Mouse (Mus musculus) hindbrain, embryonic 11.5 days (tissue): ENCODE measurements around the gene Tenm4. TPM values are rescaled to one million over a fixed set of nuclear protein-coding genes. Genes with fewer than 3 reads are reported as not detected.

Experiments used
- ATAC-seq: fragments of 200-750 bp; cut with Nextera tagmentation; 2 replicates; pipeline ENCODE4 v1.8.0; 2017; ENCODE audit warnings: mild to moderate bottlenecking, moderate TSS enrichment, moderate library complexity; ENCODE audit not compliant: low FRiP score
- DNase-seq: peaks from one replicate; pipeline ENCODE4 v3.0.0-alpha.2; 2015; ENCODE audit warnings: low spot score
- H3K27ac ChIP-seq: fragments of 300-500 bp; sonication (generic); 2 replicates; pipeline ENCODE4 v1.5.1; 2014; ENCODE audit warnings: mild to moderate bottlenecking, low read depth, low read length
- H3K27me3 ChIP-seq: fragments of 300-500 bp; sonication (generic); 2 replicates; pipeline ENCODE4 v1.6.1; 2014; ENCODE audit warnings: mild to moderate bottlenecking, low read length, moderate library complexity, mixed read lengths; ENCODE audit not compliant: control insufficient read depth, insufficient read depth
- H3K36me3 ChIP-seq: fragments of 300-500 bp; sonication (generic); 2 replicates; pipeline ENCODE4 v1.6.1; 2014; ENCODE audit warnings: mild to moderate bottlenecking, low read length, moderate library complexity, mixed read lengths; ENCODE audit not compliant: control insufficient read depth, insufficient read depth
- H3K4me1 ChIP-seq: fragments of 300-500 bp; sonication (generic); replicated peaks from 2 replicates; pipeline ENCODE4 v1.6.1; 2014; ENCODE audit warnings: low read length, mixed read lengths; ENCODE audit not compliant: control insufficient read depth, insufficient read depth
- H3K4me2 ChIP-seq: fragments of 300-500 bp; sonication (generic); replicated peaks from 2 replicates; pipeline ENCODE4 v1.6.1; 2014; ENCODE audit warnings: mild to moderate bottlenecking, low read depth, low read length
- H3K4me3 ChIP-seq: fragments of 300-500 bp; sonication (generic); 2 replicates; pipeline ENCODE4 v1.5.1; 2014; ENCODE audit warnings: low read depth, low read length
- H3K9ac ChIP-seq: fragments of 300-500 bp; sonication (generic); 2 replicates; pipeline ENCODE4 v1.6.1; 2014; ENCODE audit warnings: low read depth, low read length
- H3K9me3 ChIP-seq: fragments of 300-500 bp; sonication (generic); 2 replicates; pipeline ENCODE4 v1.6.1; 2016; ENCODE audit warnings: low read length; ENCODE audit not compliant: control insufficient read depth
- WGBS: fragments of 180-500 bp; shearing (Covaris S2); extraction: QIAGEN DNeasy Blood & Tissue Kit; methylation state at CpG from one replicate; pipeline ENCODE4 v1.1.7; 2014; 5-methylcytosine and 5-hydroxymethylcytosine counted together
- polyA plus RNA-seq: library from polyadenylated mRNA; unstranded; fragments of >200 nt; fragmentation: Nextera tagmentation; extraction: Ambion mirVana; gene quantifications from 2 replicates; pipeline ENCODE4 v1.2.1, GENCODE M21; 2014

Gene Tenm4
- polyA plus RNA-seq, 1 experiment from 2014 or later = 24.0 TPM

DNA sequence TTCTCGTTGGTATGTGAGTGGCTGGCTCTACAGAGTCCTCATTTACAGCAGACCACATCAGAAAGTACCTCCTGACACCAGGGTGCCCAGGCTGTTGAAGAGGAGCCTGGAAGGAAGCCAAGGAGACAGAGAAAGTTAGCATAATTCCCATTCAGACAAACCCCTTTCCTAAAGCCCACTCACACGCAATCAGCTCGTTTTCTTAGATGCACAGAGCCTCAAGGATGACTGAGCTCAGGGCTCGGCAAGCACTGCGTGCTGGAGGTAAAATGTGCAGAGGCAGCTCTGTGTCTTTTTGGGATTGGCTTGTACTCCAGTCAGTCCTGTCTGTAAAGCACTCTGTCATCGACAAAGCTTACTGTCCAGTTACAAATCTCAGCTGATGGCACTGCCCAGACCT, 480.0 kb downstream of the Tenm4 start:
- no peak for DNase-seq
- Histone ChIP-seq H3K4me2 (no peak overlapping the region), H3K9ac (no peak overlapping the region), H3K4me3 (no peak overlapping the region), H3K36me3 (no peaks in the 10 kb centered on the region), H3K27me3 (no peaks in the 10 kb centered on the region), H3K9me3 (no peaks in the 10 kb centered on the region), H3K27ac (no peak overlapping the region), H3K4me1 (peaks cover 12% of the 10 kb centered on the region)
- no peak for ATAC-seq
- 33% methylated on average over 6 of the region's 6 CpGs for WGBS

DNA sequence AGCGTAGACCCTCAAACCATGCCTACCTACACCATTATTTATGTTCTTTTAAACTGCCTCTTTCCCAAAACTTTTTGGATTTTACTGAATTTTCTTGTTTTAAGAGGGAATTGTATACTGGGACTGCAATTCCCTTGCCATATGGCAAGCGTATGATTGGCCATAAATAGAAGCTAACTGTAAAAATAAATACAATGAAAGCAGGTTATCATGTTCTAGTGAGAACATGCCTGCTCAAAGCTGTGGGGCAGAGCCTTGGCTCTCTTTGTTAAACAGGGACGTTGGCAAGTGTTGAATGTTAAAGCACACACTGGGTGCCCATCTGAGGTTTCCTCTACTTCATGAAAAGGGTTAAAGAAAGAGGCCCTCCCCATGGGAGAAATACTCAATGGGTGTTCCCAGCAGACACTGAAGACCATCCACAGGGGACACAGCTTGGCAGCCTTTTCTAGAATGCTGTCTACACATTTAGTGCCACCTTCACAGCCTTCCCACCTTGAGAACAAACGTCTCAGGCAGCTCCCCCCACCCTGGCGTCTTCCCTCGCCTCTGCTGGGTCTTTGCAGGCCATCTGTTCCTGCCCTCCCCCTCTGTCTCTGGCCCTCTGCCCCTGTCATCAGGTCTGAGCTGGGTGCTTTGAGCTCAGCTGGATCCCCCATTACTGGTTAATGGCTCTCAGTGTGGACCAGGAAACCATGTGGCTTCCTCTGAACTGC, 480.7 kb downstream of the Tenm4 start:
- ATAC-seq (peak; percentile 66; the same call in 1 of the 2 replicates), DNase-seq (peak; percentile 37)
- Histone ChIP-seq H3K4me3 (no peak overlapping the region), H3K27ac (peak overlapping the region; percentile 43; the same call in 1 of the 2 replicates), H3K27me3 (no peaks in the 10 kb centered on the region), H3K36me3 (no peaks in the 10 kb centered on the region), H3K9ac (no peak overlapping the region), H3K4me1 (peaks cover 12% of the 10 kb centered on the region), H3K9me3 (no peaks in the 10 kb centered on the region), H3K4me2 (no peak overlapping the region)
- 30% methylated on average over 6 of the region's 6 CpGs for WGBS

DNA sequence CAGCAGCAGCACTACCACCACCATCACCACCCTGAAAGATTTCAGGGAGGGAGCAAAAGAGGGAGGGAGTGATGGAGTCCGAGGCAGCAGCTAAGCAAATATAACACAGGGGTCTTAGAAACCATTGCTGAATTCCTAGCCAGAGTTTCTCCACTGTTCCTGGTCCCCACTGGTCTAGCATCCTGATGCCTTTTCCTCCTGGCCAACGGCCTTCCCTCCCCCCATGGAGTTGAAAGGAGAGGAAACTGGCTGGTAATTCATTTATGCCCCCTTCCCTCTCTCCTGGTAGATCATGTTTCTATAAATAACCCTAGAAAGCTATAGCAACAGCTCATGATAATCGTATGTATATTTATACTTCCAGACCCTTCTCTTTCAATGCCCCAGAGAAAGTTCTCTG, 481.8 kb downstream of the Tenm4 start:
- no peak overlapping the region for H3K4me3 ChIP-seq
- H3K36me3 ChIP-seq = no peaks in the 10 kb centered on the region
- H3K4me1 ChIP-seq = peaks cover 17% of the 10 kb centered on the region
- H3K27ac ChIP-seq = peak overlapping the region; percentile 36; the same call in 1 of the 2 replicates
- DNase-seq (no peak), ATAC-seq (no peak)
- H3K4me2 ChIP-seq = no peak overlapping the region
- no peaks in the 10 kb centered on the region for H3K9me3 ChIP-seq
- H3K27me3 ChIP-seq = no peaks in the 10 kb centered on the region
- no peak overlapping the region for H3K9ac ChIP-seq
- 31% methylated on average over 3 of the region's 3 CpGs for WGBS

DNA sequence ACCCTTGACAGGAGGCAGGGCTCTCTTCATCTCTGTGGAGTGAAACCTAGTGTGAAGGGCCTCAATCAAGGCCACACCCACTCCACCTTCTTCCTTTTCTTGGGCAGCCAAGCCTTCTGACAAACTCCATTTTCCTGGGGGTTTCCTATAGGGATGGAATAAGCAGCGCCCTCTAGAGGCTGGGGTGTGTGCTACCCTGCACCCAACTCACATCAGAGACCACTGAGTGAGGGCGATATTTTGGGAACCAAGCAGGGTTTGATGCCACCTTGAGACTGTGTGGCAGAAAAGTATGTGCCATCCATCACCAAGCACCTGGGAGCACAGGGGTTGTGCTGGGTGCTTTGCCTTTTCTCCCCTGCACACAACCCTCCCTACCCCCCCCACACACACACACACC, 483.2 kb downstream of the Tenm4 start:
- ATAC-seq = no peak
- 40% methylated on average over 2 of the region's 2 CpGs for WGBS
- no peak overlapping the region for H3K9ac ChIP-seq
- no peaks in the 10 kb centered on the region for H3K9me3 ChIP-seq
- no peak overlapping the region for H3K4me2 ChIP-seq
- H3K4me1 ChIP-seq = peaks cover 17% of the 10 kb centered on the region
- H3K27me3 ChIP-seq = no peaks in the 10 kb centered on the region
- H3K27ac ChIP-seq = no peak overlapping the region
- no peaks in the 10 kb centered on the region for H3K36me3 ChIP-seq
- no peak overlapping the region for H3K4me3 ChIP-seq
- no peak for DNase-seq

DNA sequence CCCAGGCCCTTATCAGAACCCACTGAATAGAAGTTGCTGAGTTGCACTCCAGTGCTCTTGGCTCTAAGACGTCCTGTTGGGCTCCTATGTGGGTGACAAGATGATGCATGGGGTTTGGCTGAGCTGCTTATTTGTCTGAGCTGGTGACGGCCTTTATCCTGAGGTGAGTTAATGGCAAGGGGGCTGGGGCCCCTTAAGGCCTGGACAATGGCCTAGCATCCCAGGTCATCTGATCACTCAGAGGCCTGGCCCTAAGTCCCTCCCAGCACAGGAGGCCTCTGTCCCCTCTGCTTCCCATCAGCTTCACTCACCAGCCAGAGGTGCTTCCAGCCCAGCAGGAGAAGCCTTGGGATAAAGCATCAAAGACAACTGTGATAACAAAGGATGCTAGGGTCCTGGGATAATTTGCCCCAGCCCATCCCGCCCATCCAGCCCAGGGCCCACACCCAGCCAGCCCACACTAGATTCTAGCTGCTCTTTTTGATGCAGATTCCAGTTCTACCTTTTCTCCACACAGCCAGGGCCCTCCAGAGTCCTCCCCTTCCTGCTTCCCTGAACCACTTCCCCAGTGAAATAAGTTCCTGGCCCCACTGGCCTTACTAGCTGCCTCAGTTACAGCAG, 484.2 kb downstream of the Tenm4 start:
- peak overlapping the region; percentile 48 for H3K27ac ChIP-seq
- ATAC-seq = peak; percentile 18; the same call in 1 of the 2 replicates
- 18% methylated on average over 3 of the region's 3 CpGs for WGBS

DNA sequence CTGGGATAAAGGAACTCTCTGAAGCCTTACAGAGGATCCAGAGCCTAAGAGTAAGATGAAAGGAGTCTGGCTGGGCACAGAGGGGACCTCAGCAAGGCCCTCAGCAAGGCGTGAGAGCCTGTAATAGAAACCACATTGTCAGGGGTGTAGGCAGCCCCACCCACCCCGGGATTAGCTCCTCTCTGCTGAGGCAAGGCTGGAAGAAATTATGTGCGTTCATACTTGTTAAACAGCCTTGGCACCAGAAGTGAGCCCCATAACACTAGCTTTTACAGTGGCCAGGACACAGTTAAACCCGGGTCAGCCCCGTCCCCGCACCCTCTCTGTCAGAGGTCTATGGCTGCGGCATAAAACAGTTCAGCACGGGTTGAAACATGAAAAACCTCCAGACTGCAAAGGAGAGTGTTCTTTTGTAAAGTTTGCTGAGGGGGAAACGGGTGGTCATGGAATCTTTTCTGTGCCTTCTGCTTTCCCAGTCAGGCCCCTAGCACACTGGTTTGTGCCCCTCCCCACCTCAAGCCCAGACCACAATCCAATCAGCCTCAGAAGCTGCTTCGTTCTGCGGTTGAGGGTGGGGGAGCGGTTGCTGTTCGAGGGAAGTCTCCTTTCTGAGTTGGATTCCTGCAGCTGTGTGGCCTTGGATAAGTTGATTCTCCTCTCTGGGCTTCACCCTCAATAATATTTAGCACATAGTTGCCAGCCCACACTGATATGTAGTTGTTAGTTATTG, 486.2 kb downstream of the Tenm4 start:
- Histone ChIP-seq H3K9me3 (no peaks in the 10 kb centered on the region), H3K4me1 (peaks cover 17% of the 10 kb centered on the region), H3K27ac (no peak overlapping the region), H3K9ac (no peak overlapping the region), H3K27me3 (no peaks in the 10 kb centered on the region), H3K36me3 (no peaks in the 10 kb centered on the region), H3K4me3 (no peak overlapping the region), H3K4me2 (no peak overlapping the region)
- no peak for ATAC-seq
- 8% methylated on average over 13 of the region's 13 CpGs for WGBS
- DNase-seq = peak; percentile 38

More for the DNA sequence above, 484.2 kb downstream of the Tenm4 start:
- Histone ChIP-seq H3K36me3 (no peaks in the 10 kb centered on the region), H3K4me2 (no peak overlapping the region), H3K9ac (no peak overlapping the region), H3K27me3 (no peaks in the 10 kb centered on the region), H3K4me1 (peaks cover 17% of the 10 kb centered on the region), H3K4me3 (no peak overlapping the region), H3K9me3 (no peaks in the 10 kb centered on the region)
- DNase-seq = no peak

DNA sequence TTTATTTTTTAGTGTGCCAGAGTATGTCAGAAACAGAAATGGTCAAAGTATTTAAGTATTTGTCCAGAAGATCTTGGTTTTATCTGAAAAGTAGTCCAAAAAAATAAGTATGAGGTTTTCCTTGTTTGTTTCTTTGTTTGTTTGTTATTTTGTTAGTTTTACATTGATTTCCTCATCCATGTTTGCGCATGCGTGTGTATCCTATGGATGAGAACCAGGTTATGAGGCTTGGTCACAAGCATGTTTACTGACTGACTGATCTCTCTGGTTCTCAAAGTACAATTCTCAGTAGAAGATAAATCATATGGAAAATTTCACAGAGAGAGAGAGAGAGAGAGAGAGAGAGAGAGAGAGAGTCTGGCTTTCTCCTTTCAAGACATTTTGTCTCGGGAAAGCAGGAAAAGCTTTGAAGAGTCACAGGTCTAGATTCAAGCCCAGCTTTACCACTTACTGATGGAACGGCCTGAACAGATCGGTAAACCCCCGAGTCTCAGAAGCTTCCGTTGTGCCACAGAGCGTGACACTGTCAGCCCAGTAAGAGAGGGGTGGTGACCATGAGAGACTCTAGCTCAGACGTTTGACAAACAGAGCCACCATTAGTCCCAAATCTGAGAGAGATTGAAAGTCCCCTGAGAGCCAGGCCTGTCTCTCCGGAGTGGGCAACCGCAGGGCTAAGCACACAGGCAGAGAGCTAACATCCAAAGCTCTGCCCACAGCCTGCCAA, 487.0 kb downstream of the Tenm4 start:
- H3K9me3 ChIP-seq = no peaks in the 10 kb centered on the region
- no peak overlapping the region for H3K4me3 ChIP-seq
- no peak overlapping the region for H3K9ac ChIP-seq
- no peaks in the 10 kb centered on the region for H3K36me3 ChIP-seq
- no peaks in the 10 kb centered on the region for H3K27me3 ChIP-seq
- H3K4me1 ChIP-seq = peaks cover 19% of the 10 kb centered on the region
- WGBS = 55% methylated on average over 11 of the region's 11 CpGs
- ATAC-seq = no peak
- no peak for DNase-seq
- no peak overlapping the region for H3K4me2 ChIP-seq
- H3K27ac ChIP-seq = no peak overlapping the region

DNA sequence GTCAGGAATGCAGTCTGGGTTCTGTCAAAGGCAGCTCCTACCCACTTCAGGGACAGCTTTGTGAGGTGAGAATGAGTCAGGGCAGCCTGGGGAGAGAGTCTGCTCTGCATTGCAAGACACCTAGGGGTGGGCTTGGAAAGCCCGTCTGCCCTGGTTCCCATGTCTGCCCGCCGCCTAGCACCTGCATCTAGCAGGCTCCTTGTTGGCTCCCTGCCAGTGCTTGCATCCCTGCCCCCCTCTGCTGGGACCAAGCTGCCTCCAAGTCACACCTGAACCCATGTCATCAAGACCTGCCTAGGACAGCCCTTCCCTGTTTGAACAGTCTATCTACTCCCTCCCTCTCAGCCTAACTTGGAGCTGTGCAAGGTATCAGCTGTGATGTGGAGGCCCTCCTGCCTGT, 489.9 kb downstream of the Tenm4 start:
- H3K9me3 ChIP-seq = no peaks in the 10 kb centered on the region
- ATAC-seq = 0 out of 2 replicates have a peak, but pooled peaks have one; percentile 14
- H3K27ac ChIP-seq = peak overlapping the region; percentile 60; the same call in 1 of the 2 replicates
- no peak for DNase-seq
- H3K36me3 ChIP-seq = no peaks in the 10 kb centered on the region
- WGBS = 93% methylated on average over 3 of the region's 3 CpGs
- H3K4me2 ChIP-seq = no peak overlapping the region
- no peak overlapping the region for H3K4me3 ChIP-seq
- H3K4me1 ChIP-seq = peaks cover 16% of the 10 kb centered on the region
- H3K9ac ChIP-seq = no peak overlapping the region
- no peaks in the 10 kb centered on the region for H3K27me3 ChIP-seq
